Mouse (Mus musculus) embryonic facial prominence, embryonic 12.5 days (tissue): Measurements from ENCODE around the gene Ankrd13d. TPM values are rescaled to one million over a fixed set of nuclear protein-coding genes. Genes with fewer than 3 reads are reported as not detected.

Experiments used
- ATAC-seq: fragments of 200-750 bp; cut with Nextera tagmentation; 2 replicates; pipeline ENCODE4 v1.8.0; 2017; ENCODE audit not compliant: insufficient number of reproducible peaks, insufficient read depth, low FRiP score, low TSS enrichment
- H3K27ac ChIP-seq: fragments of 300-500 bp; sonication (generic); 2 replicates; pipeline ENCODE4 v1.5.1; 2016; ENCODE audit warnings: mild to moderate bottlenecking
- H3K27me3 ChIP-seq: fragments of 300-500 bp; sonication (generic); 2 replicates; pipeline ENCODE4 v1.6.1; 2016; ENCODE audit warnings: mild to moderate bottlenecking, moderate library complexity
- H3K36me3 ChIP-seq: fragments of 300-500 bp; sonication (generic); 2 replicates; pipeline ENCODE4 v1.6.1; 2016; ENCODE audit warnings: mild to moderate bottlenecking
- H3K4me1 ChIP-seq: fragments of 300-500 bp; sonication (generic); 2 replicates; pipeline ENCODE4 v1.6.1; 2016
- H3K4me2 ChIP-seq: fragments of 300-500 bp; sonication (generic); replicated peaks from 2 replicates; pipeline ENCODE4 v1.6.1; 2016; ENCODE audit warnings: mild to moderate bottlenecking, moderate library complexity
- H3K4me3 ChIP-seq: fragments of 300-500 bp; sonication (generic); 2 replicates; pipeline ENCODE4 v1.5.1; 2016; ENCODE audit warnings: mild to moderate bottlenecking
- H3K9ac ChIP-seq: fragments of 300-500 bp; sonication (generic); 2 replicates; pipeline ENCODE4 v1.6.1; 2016; ENCODE audit warnings: mild to moderate bottlenecking, moderate library complexity
- H3K9me3 ChIP-seq: fragments of 300-500 bp; sonication (generic); 2 replicates; pipeline ENCODE4 v1.6.1; 2016; ENCODE audit warnings: mild to moderate bottlenecking, moderate library complexity
- WGBS: fragments of 180-500 bp; shearing (Covaris S2); methylation state at CpG from one replicate; pipeline ENCODE4 v1.1.7; 2016; 5-methylcytosine and 5-hydroxymethylcytosine counted together
- polyA plus RNA-seq: library from polyadenylated mRNA; unstranded; fragments of >200 nt; fragmentation: Nextera tagmentation; extraction: Ambion mirVana; gene quantifications from 2 replicates; pipeline ENCODE4 v1.2.1, GENCODE M21; 2016

The Ankrd13d gene
- 11.0 and 13.4 TPM in 2 replicates for polyA plus RNA-seq

GRCm38 (mm10) chr19:4282898-4283553 lies at the start of gene Ankrd13d:
Gene Ankrd13d, minus strand, starts transcription at chr19:4283137.
- Histone ChIP-seq H3K27me3 (no peaks in the 10 kb centered on the region), H3K9ac (peak within 1 kb of the TSS; percentile 71), H3K4me1 (0 out of 2 replicates have a peak, but pooled peaks cover 11% of the 10 kb centered on the region), H3K9me3 (no peaks in the 10 kb centered on the region), H3K4me3 (peak within 1 kb of the TSS; percentile 69), H3K36me3 (peaks cover 32% of the 10 kb centered on the region), H3K4me2 (peak within 1 kb of the TSS; percentile 79), H3K27ac (peak within 1 kb of the TSS; percentile 50; the same call in 1 of the 2 replicates)
- under 1% methylated on average over 50 of the region's 50 CpGs for WGBS
- ATAC-seq: peak; percentile 91

DNA sequence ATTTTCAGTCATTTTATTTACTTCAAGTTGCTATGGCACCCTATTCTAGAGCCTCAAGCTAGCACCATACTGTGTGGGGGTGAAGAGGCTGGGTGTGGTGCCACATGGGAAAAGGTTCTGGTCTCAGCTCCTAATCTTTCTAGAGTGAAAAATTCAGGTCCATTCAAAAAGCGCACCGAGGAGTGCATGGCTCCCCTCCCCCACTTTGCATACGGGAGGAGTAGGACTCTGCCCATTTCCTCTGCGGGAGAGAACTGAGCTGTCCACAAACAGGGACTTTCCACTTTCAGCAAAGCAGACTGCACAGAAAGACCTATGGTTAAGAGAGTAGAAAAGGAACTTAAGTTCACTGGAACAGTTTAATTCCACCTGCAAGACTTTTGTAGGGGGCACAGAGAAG lies 49.7 kb upstream of the Ankrd13d start:
- Histone ChIP-seq H3K9ac (peak overlapping the region; percentile 72), H3K9me3 (no peaks in the 10 kb centered on the region), H3K27ac (peak overlapping the region; percentile 94), H3K36me3 (peaks cover 31% of the 10 kb centered on the region), H3K4me2 (peak overlapping the region; percentile 78), H3K4me3 (peak overlapping the region; percentile 57), H3K4me1 (peaks cover 24% of the 10 kb centered on the region), H3K27me3 (no peaks in the 10 kb centered on the region)
- ATAC-seq: no peak
- 2% methylated on average over 4 of the region's 4 CpGs for WGBS

- WGBS: 87% methylated on average over 3 of the region's 3 CpGs
- Histone ChIP-seq H3K27me3 (no peaks in the 10 kb centered on the region), H3K9ac (no peak overlapping the region), H3K4me2 (no peak overlapping the region), H3K36me3 (peaks cover 45% of the 10 kb centered on the region), H3K4me1 (peaks cover 24% of the 10 kb centered on the region), H3K27ac (no peak overlapping the region), H3K9me3 (no peaks in the 10 kb centered on the region), H3K4me3 (no peak overlapping the region)
- ATAC-seq: no peak
These were observed 48.3 kb upstream of the Ankrd13d start for GRCm38 (mm10) chr19:4331273-4331672.

DNA sequence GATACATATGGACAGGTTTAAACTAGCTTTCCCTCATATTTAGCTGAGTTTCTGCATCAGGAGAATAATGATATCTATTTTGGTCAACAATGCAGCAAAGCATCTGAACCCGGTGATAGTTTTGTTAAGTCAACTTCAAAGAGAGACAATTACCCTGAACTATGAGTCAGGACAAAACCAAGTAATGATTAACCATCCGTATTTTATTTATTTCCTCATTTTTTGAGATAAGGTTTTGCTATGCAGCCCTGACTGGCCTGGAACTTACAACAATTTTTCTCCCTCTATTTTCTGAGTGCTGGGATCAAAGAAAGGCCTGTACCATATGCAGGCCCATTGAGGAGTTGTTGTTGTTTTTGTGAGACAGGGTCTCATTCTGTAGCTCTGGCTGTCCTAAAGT lies 47.7 kb upstream of the Ankrd13d start:
- H3K4me2 ChIP-seq: no peak overlapping the region
- H3K36me3 ChIP-seq: peaks cover 51% of the 10 kb centered on the region
- H3K4me3 ChIP-seq: no peak overlapping the region
- H3K4me1 ChIP-seq: peaks cover 24% of the 10 kb centered on the region
- no peak overlapping the region for H3K27ac ChIP-seq
- H3K9ac ChIP-seq: no peak overlapping the region
- WGBS: 91% methylated on average over 2 of the region's 2 CpGs
- ATAC-seq: no peak
- H3K27me3 ChIP-seq: no peaks in the 10 kb centered on the region
- H3K9me3 ChIP-seq: no peaks in the 10 kb centered on the region

GRCm38 (mm10) chr19:4328737-4329304 lies 45.9 kb upstream of the Ankrd13d start:
- no peak for ATAC-seq
- peaks cover 69% of the 10 kb centered on the region for H3K36me3 ChIP-seq

DNA sequence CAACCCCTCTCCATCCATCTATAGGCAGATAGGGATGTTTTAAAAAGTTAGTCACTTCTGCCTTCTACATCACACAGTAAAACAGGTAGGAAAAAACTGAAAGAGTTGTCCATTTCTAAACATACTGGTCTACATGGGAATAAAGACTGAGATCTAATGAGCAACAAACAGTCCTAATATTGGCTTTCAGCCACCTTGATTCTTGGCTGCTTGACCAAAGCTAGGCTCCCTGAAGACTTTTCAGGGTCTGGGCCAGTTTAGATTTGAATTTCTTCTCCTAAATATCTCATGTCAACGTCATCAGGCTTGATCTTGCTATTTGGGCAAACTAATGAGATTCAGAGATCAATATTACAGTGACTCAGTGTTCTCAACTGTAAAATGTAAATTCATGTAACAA lies 43.9 kb upstream of the Ankrd13d start:
- peaks cover 88% of the 10 kb centered on the region for H3K36me3 ChIP-seq
- 82% methylated on average over 1 of the region's 1 CpGs for WGBS
- ATAC-seq: no peak
- H3K9ac ChIP-seq: no peak overlapping the region
- no peaks in the 10 kb centered on the region for H3K9me3 ChIP-seq
- no peaks in the 10 kb centered on the region for H3K27me3 ChIP-seq
- H3K4me1 ChIP-seq: peaks cover 4% of the 10 kb centered on the region
- no peak overlapping the region for H3K4me3 ChIP-seq
- no peak overlapping the region for H3K4me2 ChIP-seq
- no peak overlapping the region for H3K27ac ChIP-seq

More at GRCm38 (mm10) chr19:4328737-4329304, 45.9 kb upstream of the Ankrd13d start:
- peaks cover 14% of the 10 kb centered on the region for H3K4me1 ChIP-seq
- no peak overlapping the region for H3K27ac ChIP-seq
- WGBS: 93% methylated on average over 8 of the region's 8 CpGs
- no peaks in the 10 kb centered on the region for H3K27me3 ChIP-seq
- H3K4me3 ChIP-seq: no peak overlapping the region
- H3K9ac ChIP-seq: no peak overlapping the region
- H3K4me2 ChIP-seq: no peak overlapping the region
- H3K9me3 ChIP-seq: no peaks in the 10 kb centered on the region

DNA sequence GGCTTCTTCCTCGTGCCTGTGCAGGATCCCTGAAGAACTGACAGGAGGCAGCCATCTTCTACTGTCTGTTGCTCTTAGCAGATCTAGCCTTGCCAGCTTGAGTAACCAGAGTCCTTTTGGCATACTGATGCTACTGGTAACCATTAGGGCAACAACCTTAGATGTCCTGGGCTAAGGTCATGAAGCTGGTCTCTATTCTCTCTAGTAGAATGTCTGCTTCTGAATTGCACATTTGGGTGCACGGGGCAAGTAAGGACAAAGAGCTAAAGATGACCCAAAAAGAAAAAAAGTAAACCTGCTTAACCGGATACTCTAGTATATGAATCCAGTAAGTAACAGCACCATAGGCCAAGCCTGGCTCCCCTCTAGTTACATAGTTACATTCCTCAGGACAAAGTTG lies 43.2 kb upstream of the Ankrd13d start:
- ATAC-seq: no peak
- WGBS: 83% methylated on average over 3 of the region's 3 CpGs
- Histone ChIP-seq H3K4me2 (no peak overlapping the region), H3K9ac (no peak overlapping the region), H3K27me3 (no peaks in the 10 kb centered on the region), H3K27ac (no peak overlapping the region), H3K9me3 (no peaks in the 10 kb centered on the region), H3K4me1 (no peaks in the 10 kb centered on the region; the same call in 1 of the 2 replicates), H3K4me3 (no peak overlapping the region), H3K36me3 (peaks cover 89% of the 10 kb centered on the region)

- Histone ChIP-seq H3K36me3 (peaks cover 96% of the 10 kb centered on the region), H3K27me3 (no peaks in the 10 kb centered on the region), H3K9ac (no peak overlapping the region), H3K9me3 (no peaks in the 10 kb centered on the region), H3K27ac (no peak overlapping the region), H3K4me1 (no peaks in the 10 kb centered on the region), H3K4me2 (no peak overlapping the region), H3K4me3 (no peak overlapping the region)
- WGBS: 93% methylated on average over 3 of the region's 3 CpGs
- ATAC-seq: no peak
These were observed 39.2 kb upstream of the Ankrd13d start for GRCm38 (mm10) chr19:4322134-4322533.

GRCm38 (mm10) chr19:4321622-4322021 lies 38.7 kb upstream of the Ankrd13d start:
- peaks cover 94% of the 10 kb centered on the region for H3K36me3 ChIP-seq
- H3K4me3 ChIP-seq: no peak overlapping the region
- ATAC-seq: no peak
- H3K4me2 ChIP-seq: no peak overlapping the region
- H3K27ac ChIP-seq: no peak overlapping the region
- no peak overlapping the region for H3K9ac ChIP-seq
- no peaks in the 10 kb centered on the region for H3K4me1 ChIP-seq
- no peaks in the 10 kb centered on the region for H3K27me3 ChIP-seq
- 100% methylated on average over 1 of the region's 1 CpGs for WGBS
- H3K9me3 ChIP-seq: no peaks in the 10 kb centered on the region

GRCm38 (mm10) chr19:4319272-4319671 lies 36.3 kb upstream of the Ankrd13d start:
- no peak for ATAC-seq
- no peaks in the 10 kb centered on the region for H3K27me3 ChIP-seq
- H3K36me3 ChIP-seq: peaks cover 82% of the 10 kb centered on the region
- no peak overlapping the region for H3K4me2 ChIP-seq
- WGBS: 84% methylated on average over 4 of the region's 4 CpGs
- H3K9me3 ChIP-seq: no peaks in the 10 kb centered on the region
- no peak overlapping the region for H3K27ac ChIP-seq
- no peaks in the 10 kb centered on the region for H3K4me1 ChIP-seq
- H3K9ac ChIP-seq: no peak overlapping the region
- H3K4me3 ChIP-seq: no peak overlapping the region

- Histone ChIP-seq H3K36me3 (peaks cover 66% of the 10 kb centered on the region), H3K4me1 (no peaks in the 10 kb centered on the region), H3K4me2 (no peak overlapping the region), H3K27ac (no peak overlapping the region), H3K27me3 (no peaks in the 10 kb centered on the region), H3K4me3 (no peak overlapping the region), H3K9ac (no peak overlapping the region), H3K9me3 (no peaks in the 10 kb centered on the region)
- WGBS: 88% methylated on average over 3 of the region's 3 CpGs
- ATAC-seq: no peak
These were observed 34.2 kb upstream of the Ankrd13d start for GRCm38 (mm10) chr19:4317181-4317580.

GRCm38 (mm10) chr19:4315223-4315944 lies 32.4 kb upstream of the Ankrd13d start:
- no peak overlapping the region for H3K9ac ChIP-seq
- H3K9me3 ChIP-seq: no peaks in the 10 kb centered on the region
- H3K4me1 ChIP-seq: no peaks in the 10 kb centered on the region
- no peak overlapping the region for H3K4me3 ChIP-seq
- no peak overlapping the region for H3K27ac ChIP-seq
- peaks cover 51% of the 10 kb centered on the region for H3K36me3 ChIP-seq
- no peak for ATAC-seq
- no peak overlapping the region for H3K4me2 ChIP-seq
- H3K27me3 ChIP-seq: no peaks in the 10 kb centered on the region
- WGBS: 87% methylated on average over 6 of the region's 6 CpGs
